Mouse (Mus musculus): ENCODE data around the gene Pdxp. TPM values are rescaled to one million over a fixed set of nuclear protein-coding genes. Genes with fewer than 3 reads are reported as not detected.
"Not testable (repeated sequence)": the region's sequence is repeated elsewhere in the genome, so short reads cannot be mapped to it uniquely, and the experiment has no call there.

Gene Pdxp
- polyA plus RNA-seq, 1 experiment from 2014 or later: 4.1 TPM

- Histone ChIP-seq H3K9me3 (ENCODE audit: control insufficient read depth, low read length) (no peaks in the 10 kb centered on the region), H3K4me3 (ENCODE audit: low read depth, low read length) (no peak overlapping the region), H3K4me1 (replicated peaks; ENCODE audit: control insufficient read depth, insufficient read depth) (peaks cover 7% of the 10 kb centered on the region), H3K27me3 (ENCODE audit: control insufficient read depth, insufficient read depth, low read length) (no peaks in the 10 kb centered on the region), H3K4me2 (replicated peaks; ENCODE audit: low read depth) (no peak overlapping the region), H3K9ac (ENCODE audit: low read length) (no peak overlapping the region), H3K27ac (replicated peaks) (peak overlapping the region; percentile 88), H3K36me3 (ENCODE audit: control insufficient read depth, insufficient read depth, low read length) (no peaks in the 10 kb centered on the region; the same call in 1 of the 2 replicates)
- ATAC-seq (ENCODE audit: low FRiP score, low TSS enrichment): no peak
- DNase-seq (ENCODE audit: low spot score): peak; percentile 45
- TF ChIP-seq CTCF (IDR thresholded peaks at IDR 0.05; ENCODE audit: low read depth) (no peak), EP300 (optimal IDR thresholded peaks at IDR 0.05) (no peak)
- 65% methylated on average over 8 of the region's 8 CpGs for WGBS
Measured at GRCm38 (mm10) chr15:78874989-78875388, 38.7 kb upstream of the Pdxp start.

GRCm38 (mm10) chr15:78875537-78875936 is 38.2 kb upstream of the Pdxp start:
- TF ChIP-seq EP300 (optimal IDR thresholded peaks at IDR 0.05) (no peak), CTCF (IDR thresholded peaks at IDR 0.05; ENCODE audit: low read depth) (no peak)
- Histone ChIP-seq H3K27ac (replicated peaks) (peak overlapping the region; percentile 88), H3K27me3 (ENCODE audit: control insufficient read depth, insufficient read depth, low read length) (no peaks in the 10 kb centered on the region), H3K36me3 (ENCODE audit: control insufficient read depth, insufficient read depth, low read length) (no peaks in the 10 kb centered on the region; the same call in 1 of the 2 replicates), H3K4me3 (ENCODE audit: low read depth, low read length) (no peak overlapping the region), H3K9ac (ENCODE audit: low read length) (peak overlapping the region; percentile 31; the same call in 1 of the 2 replicates), H3K4me1 (replicated peaks; ENCODE audit: control insufficient read depth, insufficient read depth) (peaks cover 7% of the 10 kb centered on the region), H3K4me2 (replicated peaks; ENCODE audit: low read depth) (no peak overlapping the region; the same call in 1 of the 2 replicates), H3K9me3 (ENCODE audit: control insufficient read depth, low read length) (no peaks in the 10 kb centered on the region)
- 65% methylated on average over 5 of the region's 5 CpGs for WGBS
- ATAC-seq (ENCODE audit: low FRiP score, low TSS enrichment): no peak
- no peak for DNase-seq (ENCODE audit: low spot score)

GRCm38 (mm10) chr15:78876258-78876696 is 37.4 kb upstream of the Pdxp start:
- Histone ChIP-seq H3K4me1 (replicated peaks; ENCODE audit: control insufficient read depth, insufficient read depth) (peaks cover 7% of the 10 kb centered on the region), H3K4me3 (ENCODE audit: low read depth, low read length) (peak overlapping the region; percentile 63), H3K4me2 (replicated peaks; ENCODE audit: low read depth) (peak overlapping the region; percentile 68), H3K9ac (ENCODE audit: low read length) (peak overlapping the region; percentile 56), H3K27ac (replicated peaks) (peak overlapping the region; percentile 99), H3K36me3 (ENCODE audit: control insufficient read depth, insufficient read depth, low read length) (peaks cover 5% of the 10 kb centered on the region), H3K27me3 (ENCODE audit: control insufficient read depth, insufficient read depth, low read length) (no peaks in the 10 kb centered on the region), H3K9me3 (ENCODE audit: control insufficient read depth, low read length) (no peaks in the 10 kb centered on the region)
- peak; percentile 84 for TF ChIP-seq CTCF (IDR thresholded peaks at IDR 0.05; ENCODE audit: low read depth)
- TF ChIP-seq EP300 (optimal IDR thresholded peaks at IDR 0.05): peak; percentile 29
- DNase-seq (ENCODE audit: low spot score) (peak; percentile 95), ATAC-seq (ENCODE audit: low FRiP score, low TSS enrichment) (peak; percentile 73)
- WGBS: 3% methylated on average over 17 of the region's 17 CpGs

- ATAC-seq (ENCODE audit: low FRiP score, low TSS enrichment) (peak; percentile 88), DNase-seq (ENCODE audit: low spot score) (peak; percentile 94)
- Histone ChIP-seq H3K27ac (replicated peaks) (peak within 1 kb of the TSS; percentile 99), H3K4me2 (replicated peaks; ENCODE audit: low read depth) (peak within 1 kb of the TSS; percentile 68), H3K4me3 (ENCODE audit: low read depth, low read length) (peak within 1 kb of the TSS; percentile 63), H3K36me3 (ENCODE audit: control insufficient read depth, insufficient read depth, low read length) (peaks cover 13% of the 10 kb centered on the region), H3K9ac (ENCODE audit: low read length) (peak within 1 kb of the TSS; percentile 82), H3K4me1 (replicated peaks; ENCODE audit: control insufficient read depth, insufficient read depth) (peaks cover 7% of the 10 kb centered on the region), H3K27me3 (ENCODE audit: control insufficient read depth, insufficient read depth, low read length) (no peaks in the 10 kb centered on the region), H3K9me3 (ENCODE audit: control insufficient read depth, low read length) (no peaks in the 10 kb centered on the region)
- TF ChIP-seq EP300 (optimal IDR thresholded peaks at IDR 0.05) (peak; percentile 68), CTCF (IDR thresholded peaks at IDR 0.05; ENCODE audit: low read depth) (peak; percentile 29)
- under 1% methylated on average over 67 of the region's 95 CpGs for WGBS
Measured at GRCm38 (mm10) chr15:78876991-78877809, 36.5 kb upstream of the Pdxp start, which contains the start of gene Gga1. Gene Gga1, plus strand, starts transcription at chr15:78877190.

- Histone ChIP-seq H3K4me2 (replicated peaks; ENCODE audit: low read depth) (peak overlapping the region; percentile 68), H3K4me3 (ENCODE audit: low read depth, low read length) (peak overlapping the region; percentile 63), H3K27ac (replicated peaks) (peak overlapping the region; percentile 99), H3K27me3 (ENCODE audit: control insufficient read depth, insufficient read depth, low read length) (no peaks in the 10 kb centered on the region), H3K36me3 (ENCODE audit: control insufficient read depth, insufficient read depth, low read length) (peaks cover 18% of the 10 kb centered on the region), H3K4me1 (replicated peaks; ENCODE audit: control insufficient read depth, insufficient read depth) (peaks cover 7% of the 10 kb centered on the region), H3K9me3 (ENCODE audit: control insufficient read depth, low read length) (no peaks in the 10 kb centered on the region), H3K9ac (ENCODE audit: low read length) (peak overlapping the region; percentile 82)
- DNase-seq (ENCODE audit: low spot score): peak; percentile 32
- no peak for ATAC-seq (ENCODE audit: low FRiP score, low TSS enrichment)
- 0% methylated on average over 9 of the region's 17 CpGs for WGBS
- TF ChIP-seq EP300 (optimal IDR thresholded peaks at IDR 0.05): no peak
- TF ChIP-seq CTCF (IDR thresholded peaks at IDR 0.05; ENCODE audit: low read depth): no peak; the same call in 1 of the 2 replicates
Measured at GRCm38 (mm10) chr15:78877810-78878390, 35.8 kb upstream of the Pdxp start.

- H3K4me1 ChIP-seq (replicated peaks; ENCODE audit: control insufficient read depth, insufficient read depth); ATAC-seq (ENCODE audit: low FRiP score, low TSS enrichment); H3K4me3 ChIP-seq (ENCODE audit: low read depth, low read length); H3K27me3 ChIP-seq (ENCODE audit: control insufficient read depth, insufficient read depth, low read length); H3K9me3 ChIP-seq (ENCODE audit: control insufficient read depth, low read length); H3K4me2 ChIP-seq (replicated peaks; ENCODE audit: low read depth): not testable (repeated sequence)
- Histone ChIP-seq H3K9ac (ENCODE audit: low read length) (peak overlapping the region; percentile 23), H3K36me3 (ENCODE audit: control insufficient read depth, insufficient read depth, low read length) (peaks cover 27% of the 10 kb centered on the region), H3K27ac (replicated peaks) (peak overlapping the region; percentile 61)
- DNase-seq (ENCODE audit: low spot score): peak; percentile 45
- 13% methylated on average over 7 of the region's 7 CpGs for WGBS
Measured at GRCm38 (mm10) chr15:78878792-78879516, 34.8 kb upstream of the Pdxp start.
